Comparison of ENCODE assay signal across 30 mouse cellular contexts in the genomic region with DNA sequence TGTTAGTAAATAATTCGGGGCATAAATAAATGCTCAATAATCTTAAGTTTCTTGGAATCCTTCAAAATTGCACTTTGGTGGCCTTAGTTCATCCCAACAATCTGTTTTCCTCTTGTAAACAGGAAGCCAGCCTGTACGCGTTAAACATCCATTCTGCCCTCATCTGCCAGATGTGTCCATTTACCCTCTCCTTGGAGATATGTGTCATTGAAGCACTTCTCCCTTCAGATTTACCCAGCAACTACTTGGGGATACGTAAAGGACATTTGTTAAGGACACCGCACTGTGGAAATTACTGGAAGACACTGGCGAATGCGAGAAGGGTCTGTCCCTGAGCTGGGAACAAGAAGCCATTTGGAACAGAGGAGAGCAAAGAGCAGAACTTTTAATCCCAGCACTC.
"Had no signal": no experiment of that assay in that cellular context is flagged by ENCODE, and none has a peak within 500 bp of the region (broad histone marks: within the 10 kb centered on the region; RNA-seq: fewer than 3 reads in every experiment).

No protein-coding gene starts in this region.

- H3K4me3 ChIP-seq: left cerebral cortex, adult 2 months; limb, embryonic 10.5 days; limb, embryonic 12.5 days; limb, embryonic 13.5 days; limb, embryonic 15.5 days; liver, embryonic 12.5 days; liver, embryonic 13.5 days; liver, embryonic 15.5 days; lung, embryonic 15.5 days; megakaryocyte, embryonic 14.5 days; midbrain, embryonic 10.5 days; midbrain, embryonic 12.5 days; midbrain, embryonic 13.5 days; midbrain, embryonic 15.5 days; myocyte; neural tube, embryonic 12.5 days had no signal

- H3K36me3 ChIP-seq: limb, embryonic 10.5 days; limb, embryonic 12.5 days; limb, embryonic 13.5 days; limb, embryonic 15.5 days; liver, embryonic 12.5 days; liver, embryonic 13.5 days; liver, embryonic 15.5 days; lung, embryonic 15.5 days; midbrain, embryonic 10.5 days; midbrain, embryonic 12.5 days; midbrain, embryonic 13.5 days; midbrain, embryonic 15.5 days; neural tube, embryonic 12.5 days had no signal

- ATAC-seq: liver, embryonic 12.5 days; liver, postnatal 0 days; midbrain, embryonic 13.5 days; midbrain, embryonic 15.5 days; midbrain, embryonic 16.5 days had no signal

- H3K9me3 ChIP-seq: limb, embryonic 10.5 days; limb, embryonic 12.5 days; limb, embryonic 15.5 days; liver, embryonic 12.5 days; liver, embryonic 13.5 days; liver, embryonic 15.5 days; lung, embryonic 15.5 days; midbrain, embryonic 12.5 days; midbrain, embryonic 13.5 days; midbrain, embryonic 15.5 days had no signal

- DNase-seq: left cerebral cortex, postnatal 4 days; liver; liver, embryonic 13.5 days; liver, postnatal 0 days; lung, adult 2 months; lung, embryonic 14.5 days; lung, postnatal 10 days; lung, postnatal 14 days; lung, postnatal 36 days; midbrain, embryonic 14.5 days had no signal

- H3K4me2 ChIP-seq: limb, embryonic 12.5 days; limb, embryonic 13.5 days; limb, embryonic 15.5 days; liver, embryonic 11.5 days; liver, embryonic 12.5 days; liver, embryonic 13.5 days; liver, embryonic 15.5 days; lung, embryonic 14.5 days; lung, embryonic 15.5 days; midbrain, embryonic 11.5 days; midbrain, embryonic 12.5 days; midbrain, embryonic 13.5 days; midbrain, embryonic 15.5 days; neural tube, embryonic 12.5 days had no signal

- H3K27ac ChIP-seq: left cerebral cortex, adult 2 months; limb, embryonic 10.5 days; limb, embryonic 12.5 days; limb, embryonic 13.5 days; limb, embryonic 15.5 days; liver, embryonic 12.5 days; liver, embryonic 13.5 days; liver, embryonic 14.5 days; liver, embryonic 15.5 days; lung, embryonic 15.5 days; macrophage; midbrain, embryonic 10.5 days; midbrain, embryonic 12.5 days; midbrain, embryonic 13.5 days; midbrain, embryonic 15.5 days; neural tube, embryonic 12.5 days had no signal

- H3K27me3 ChIP-seq: limb, embryonic 12.5 days; limb, embryonic 13.5 days; limb, embryonic 15.5 days; liver, embryonic 12.5 days; liver, embryonic 13.5 days; liver, embryonic 15.5 days; lung, embryonic 15.5 days; megakaryocyte, embryonic 14.5 days; midbrain, embryonic 12.5 days; midbrain, embryonic 13.5 days; midbrain, embryonic 15.5 days; neural tube, embryonic 12.5 days had no signal

- H3K4me1 ChIP-seq: limb, embryonic 10.5 days; limb, embryonic 12.5 days; limb, embryonic 13.5 days; limb, embryonic 15.5 days; liver, embryonic 12.5 days; liver, embryonic 13.5 days; liver, embryonic 15.5 days; lung, embryonic 15.5 days; megakaryocyte, embryonic 14.5 days; midbrain, embryonic 10.5 days; midbrain, embryonic 12.5 days; midbrain, embryonic 13.5 days; midbrain, embryonic 15.5 days; neural tube, embryonic 12.5 days had no signal

- H3K9ac ChIP-seq: limb, embryonic 12.5 days; limb, embryonic 13.5 days; limb, embryonic 15.5 days; liver, embryonic 12.5 days; liver, embryonic 13.5 days; liver, embryonic 14.5 days; liver, embryonic 15.5 days; liver, postnatal 0 days; lung, embryonic 14.5 days; lung, embryonic 15.5 days; midbrain, embryonic 12.5 days; midbrain, embryonic 13.5 days; midbrain, embryonic 15.5 days; neural tube, embryonic 12.5 days had no signal
